In genomic region chr10:116301258-116301657, GRCm38 (mm10) we compare ENCODE assay signal across 8 mouse cellular contexts. TPM values are rescaled to one million over a fixed set of nuclear protein-coding genes. Genes with fewer than 3 reads are reported as not detected.
DNase-seq lines count a peak whose midpoint lies in the region; ATAC-seq lines count a peak whose summit lies in the region.

No protein-coding gene starts in this region.

- H3K4me2 ChIP-seq in embryonic facial prominence, embryonic 11.5 days (ENCODE audit: low read depth, low read length): peak overlapping the region; percentile 94
- peak overlapping the region; percentile 86 for H3K4me2 ChIP-seq in heart, embryonic 14.5 days (ENCODE audit: low read length)
- peak overlapping the region; percentile 86 for H3K4me2 ChIP-seq in kidney, embryonic 16.5 days (replicated peaks; ENCODE audit: low read depth, low read length)

- H3K9ac ChIP-seq in embryonic facial prominence, embryonic 11.5 days (replicated peaks; ENCODE audit: low read length): peak overlapping the region; percentile 59
- peak overlapping the region; percentile 68 for H3K9ac ChIP-seq in heart, embryonic 14.5 days (ENCODE audit: low read length)
- peak overlapping the region; percentile 53 for H3K9ac ChIP-seq in kidney, embryonic 16.5 days (replicated peaks; ENCODE audit: low read length)

- ATAC-seq in embryonic facial prominence, embryonic 11.5 days (replicated peaks; ENCODE audit: insufficient number of reproducible peaks, low FRiP score, low TSS enrichment, low read depth): 0 out of 2 replicates have a peak, but pooled peaks have one; percentile 48
- peak; percentile 29 for ATAC-seq in heart, embryonic 14.5 days (ENCODE audit: insufficient number of reproducible peaks, insufficient read depth, low FRiP score, low read depth)
- ATAC-seq in kidney, embryonic 16.5 days (ENCODE audit: low FRiP score, low TSS enrichment): peak; percentile 77

- WGBS in embryonic facial prominence, embryonic 11.5 days: under 1% methylated on average over 36 of the region's 36 CpGs
- under 1% methylated on average over 27 of the region's 36 CpGs for WGBS in heart, embryonic 14.5 days
- 0% methylated on average over 35 of the region's 36 CpGs for WGBS in kidney, embryonic 16.5 days

- H3K9me3 ChIP-seq in embryonic facial prominence, embryonic 11.5 days (replicated peaks; ENCODE audit: control insufficient read depth, low read length): no peaks in the 10 kb centered on the region
- no peaks in the 10 kb centered on the region for H3K9me3 ChIP-seq in heart, embryonic 14.5 days (ENCODE audit: control insufficient read depth, low read length)
- no peaks in the 10 kb centered on the region for H3K9me3 ChIP-seq in kidney, embryonic 16.5 days (ENCODE audit: low read length)

- H3K27me3 ChIP-seq in embryonic facial prominence, embryonic 11.5 days (ENCODE audit: control insufficient read depth, insufficient read depth, low read length): peaks cover 14% of the 10 kb centered on the region
- H3K27me3 ChIP-seq in heart, embryonic 14.5 days (ENCODE audit: control insufficient read depth, insufficient read depth, low read length): peaks cover 17% of the 10 kb centered on the region
- H3K27me3 ChIP-seq in kidney, embryonic 16.5 days (ENCODE audit: insufficient read depth, low read length): peaks cover 16% of the 10 kb centered on the region

- peak overlapping the region; percentile 48 for H3K4me3 ChIP-seq in embryonic facial prominence, embryonic 11.5 days (ENCODE audit: low read depth, low read length)
- peak overlapping the region; percentile 47 to 48 for H3K4me3 ChIP-seq in heart, embryonic 14.5 days (ENCODE audit: control insufficient read depth in 1 of 2, insufficient read depth in 1 of 2, low read depth in 1 of 2, low read length in 2 of 2)
- peak overlapping the region; percentile 57 for H3K4me3 ChIP-seq in kidney, embryonic 16.5 days (ENCODE audit: low read length)

- peak; percentile 13 to 44 for DNase-seq in cerebellum, postnatal 25 days
- DNase-seq in cerebellum, adult 9-10 months: no peak
- peak; percentile 46 for DNase-seq in embryonic facial prominence, embryonic 11.5 days (ENCODE audit: low spot score)
- DNase-seq in lung, postnatal 14 days: peak; percentile 71
- peak; percentile 49 for DNase-seq in testis, postnatal 10 days (ENCODE audit: low spot score)
- DNase-seq in spleen, postnatal 14 days (ENCODE audit: low spot score in 2 of 2): no peak

- H3K36me3 ChIP-seq in embryonic facial prominence, embryonic 11.5 days (replicated peaks; ENCODE audit: control insufficient read depth, insufficient read depth, low read depth, low read length): no peaks in the 10 kb centered on the region
- no peaks in the 10 kb centered on the region for H3K36me3 ChIP-seq in heart, embryonic 14.5 days (ENCODE audit: control insufficient read depth, insufficient read depth, low read length)
- no peaks in the 10 kb centered on the region for H3K36me3 ChIP-seq in kidney, embryonic 16.5 days (ENCODE audit: insufficient read depth, low read length)

- H3K27ac ChIP-seq in embryonic facial prominence, embryonic 11.5 days (replicated peaks; ENCODE audit: low read depth, low read length): no peak overlapping the region
- H3K27ac ChIP-seq in heart, embryonic 14.5 days (replicated peaks in 1 of 2; ENCODE audit: control insufficient read depth in 1 of 2, insufficient read depth in 1 of 2, low read depth in 2 of 2, low read length in 2 of 2): peak overlapping the region; percentile 53 to 63
- 0 out of 2 replicates have a peak overlapping the region, but pooled peaks have one; percentile 6 for H3K27ac ChIP-seq in kidney, embryonic 16.5 days (ENCODE audit: low read length)

- peaks cover 5% of the 10 kb centered on the region; the same call in 1 of the 2 replicates for H3K4me1 ChIP-seq in embryonic facial prominence, embryonic 11.5 days (ENCODE audit: control insufficient read depth, insufficient read depth, low read length)
- peaks cover 0 to 17% of the 10 kb centered on the region in 2 experiments; a peak in 2 of 4 replicates for H3K4me1 ChIP-seq in heart, embryonic 14.5 days (ENCODE audit: control insufficient read depth in 2 of 2, insufficient read depth in 2 of 2, low read length in 2 of 2)
- H3K4me1 ChIP-seq in kidney, embryonic 16.5 days (ENCODE audit: insufficient read depth, low read length): peaks cover 7% of the 10 kb centered on the region; the same call in 1 of the 2 replicates

RNA-seq across cellular contexts. Expression of gene Ptprb, which starts 25.9 kb away (rescaled TPM):
- polyA plus RNA-seq in embryonic facial prominence, embryonic 11.5 days (2014; fragmentation: Nextera tagmentation; extraction: Ambion mirVana): 1.8 and 2.1 TPM in 2 replicates
- polyA plus RNA-seq in heart, embryonic 14.5 days (2014; fragmentation: Nextera tagmentation; extraction: Ambion mirVana): 8.3 and 9.7 TPM in 2 replicates
- polyA plus RNA-seq in kidney, embryonic 16.5 days (2015; fragmentation: Nextera tagmentation; extraction: Ambion mirVana): 7.0 and 7.3 TPM in 2 replicates

Comparison
In these comparisons a context has a peak if more than half of its experiments do, and no peak if none do; other contexts are left out.
1. DNase-seq: peak in cerebellum, postnatal 25 days (2 of 2), embryonic facial prominence, embryonic 11.5 days (single experiment), lung, postnatal 14 days (single experiment) and testis, postnatal 10 days (single experiment); none in cerebellum, adult 9-10 months (single experiment) and spleen, postnatal 14 days (0 of 2).
2. Peak in every context shown above with its lines, with median percentiles within 50 percentile points of each other: ATAC-seq, H3K4me2 ChIP-seq, H3K4me3 ChIP-seq and H3K9ac ChIP-seq.